Mouse (Mus musculus): ENCODE measurements around the gene Il10rb.

DNA sequence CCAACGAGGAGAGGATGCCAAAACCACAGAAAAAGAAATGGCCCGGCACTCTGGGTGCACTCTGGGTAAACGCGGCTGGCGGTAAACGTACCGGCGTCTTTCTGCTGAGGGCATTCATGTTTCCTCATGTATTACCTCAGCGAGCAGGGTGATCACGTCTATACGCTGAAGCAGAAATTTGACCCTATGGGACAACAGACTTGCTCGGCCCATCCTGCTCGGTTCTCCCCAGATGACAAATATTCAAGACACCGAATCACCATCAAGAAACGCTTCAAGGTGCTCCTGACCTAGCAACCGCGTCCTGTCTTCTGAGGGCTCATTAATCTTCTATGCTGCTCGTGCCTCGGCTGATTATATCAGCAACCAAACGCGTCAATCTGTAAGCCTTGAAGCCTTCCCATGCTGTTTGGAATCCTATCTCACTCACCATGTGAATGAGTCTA lies 52.4 kb downstream of the Il10rb start:
- TF ChIP-seq CTCF (IDR thresholded peaks at IDR 0.05; ENCODE audit: low read depth), result no peak
- no peak for TF ChIP-seq EP300 (optimal IDR thresholded peaks at IDR 0.05)
